Mouse (Mus musculus) CH12.LX (cell line): ENCODE measurements around the gene Slc22a13. TPM values are rescaled to one million over a fixed set of nuclear protein-coding genes. Genes with fewer than 3 reads are reported as not detected.
A peak's percentile ranks its signal among the peaks of the same experiment; 100 is the strongest.

ENCODE experiments used
- DNase-seq: peaks from one replicate; pipeline ENCODE4 v3.0.0-alpha.2; 2013; ENCODE audit errors: extremely low read depth
- H3K27ac ChIP-seq: 2 replicates; pipeline ENCODE4 v1.5.1; 2012; ENCODE audit warnings: low read depth, mild to moderate bottlenecking, control low read depth, moderate library complexity; ENCODE audit not compliant: insufficient read depth
- H3K27me3 ChIP-seq: replicated peaks from 2 replicates; pipeline ENCODE3; 2012; ENCODE audit warnings: inconsistent platforms
- H3K36me3 ChIP-seq, 2 experiments: replicated peaks in 1 of 2; 2 replicates each; pipeline versions ENCODE3 to v1.6.1; 2012; ENCODE audit warnings: inconsistent platforms in 1 of 2, low read length in 1 of 2, mild to moderate bottlenecking in 1 of 2, mixed read lengths in 1 of 2, moderate library complexity in 1 of 2; ENCODE audit not compliant: control insufficient read depth in 1 of 2, insufficient read depth in 1 of 2
- H3K4me1 ChIP-seq, 2 experiments: 2 replicates each; pipeline ENCODE4 v1.6.1; 2012; ENCODE audit warnings: inconsistent platforms in 1 of 2, moderate library complexity in 1 of 2; ENCODE audit not compliant: insufficient read depth in 2 of 2, control insufficient read depth in 1 of 2
- H3K4me2 ChIP-seq: 2 replicates; pipeline ENCODE4 v1.6.1; 2012; ENCODE audit warnings: low read depth, mild to moderate bottlenecking, control low read depth; ENCODE audit not compliant: poor library complexity, insufficient read depth, severe bottlenecking
- H3K4me3 ChIP-seq, 3 experiments: fragments of 150-350 bp in 1 of 3; sonication (generic) in 1 of 3; replicated peaks in 1 of 3; 2 replicates each; pipeline versions ENCODE3 to v1.5.1; 2011 to 2012; ENCODE audit warnings: low read depth in 2 of 3, low read length in 2 of 3, mild to moderate bottlenecking in 2 of 3, moderate library complexity in 2 of 3, control low read depth in 1 of 3, improper control_type of control experiment in 1 of 3, inconsistent platforms in 1 of 3, mixed read lengths in 1 of 3; ENCODE audit not compliant: poor library complexity in 1 of 3
- H3K79me2 ChIP-seq: replicated peaks from 2 replicates; pipeline ENCODE4 v1.6.1; 2012; ENCODE audit warnings: mild to moderate bottlenecking, moderate library complexity; ENCODE audit not compliant: control insufficient read depth, poor library complexity, insufficient read depth, severe bottlenecking; ENCODE audit errors: extremely low read depth
- H3K9ac ChIP-seq: 2 replicates; pipeline ENCODE4 v1.6.1; 2012; ENCODE audit warnings: low read depth, mild to moderate bottlenecking, control low read depth, moderate library complexity; ENCODE audit not compliant: insufficient read depth
- H3K9me3 ChIP-seq: replicated peaks from 2 replicates; pipeline ENCODE3; 2012; ENCODE audit warnings: low read length, inconsistent platforms, mixed read lengths
- BHLHE40 ChIP-seq: IDR thresholded peaks from 2 replicates; pipeline ENCODE4 v1.6.1; 2011; ENCODE audit warnings: mild to moderate bottlenecking, low read depth, low read length, improper control_type of control experiment
- CHD2 ChIP-seq: IDR thresholded peaks from 2 replicates; pipeline ENCODE4 v1.6.1; 2011; ENCODE audit warnings: low read length, improper control_type of control experiment
- CTCF ChIP-seq, 2 experiments: IDR thresholded peaks in 1 of 2; conservative IDR thresholded peaks in 1 of 2; 2 replicates each; pipeline ENCODE4 v1.5.1; 2011 to 2012; ENCODE audit warnings: low read depth in 2 of 2, low read length in 2 of 2, improper control_type of control experiment in 1 of 2, inconsistent platforms in 1 of 2, mild to moderate bottlenecking in 1 of 2, moderate library complexity in 1 of 2
- ELF1 ChIP-seq: IDR thresholded peaks from 2 replicates; pipeline ENCODE4 v1.6.1; 2014; ENCODE audit warnings: low read depth, mild to moderate bottlenecking, inconsistent platforms, low read length, improper control_type of control experiment
- EP300 ChIP-seq: IDR thresholded peaks from 2 replicates; pipeline ENCODE4 v1.6.1; 2011; ENCODE audit warnings: low read length, improper control_type of control experiment
- ETS1 ChIP-seq: conservative IDR thresholded peaks from 2 replicates; pipeline ENCODE4 v1.6.1; 2012; ENCODE audit warnings: low read depth, mild to moderate bottlenecking, inconsistent platforms, low read length, improper control_type of control experiment, moderate library complexity
- HCFC1 ChIP-seq: IDR thresholded peaks from 2 replicates; pipeline ENCODE4 v1.6.1; 2012; ENCODE audit warnings: low read depth, mild to moderate bottlenecking, inconsistent platforms, low read length, improper control_type of control experiment
- KAT2A ChIP-seq: IDR thresholded peaks from 2 replicates; pipeline ENCODE4 v1.6.1; 2012; ENCODE audit warnings: low read length, improper control_type of control experiment, inconsistent platforms; ENCODE audit not compliant: insufficient replicate concordance
- MXI1 ChIP-seq: IDR thresholded peaks from 2 replicates; pipeline ENCODE4 v1.6.1; 2011; ENCODE audit warnings: mild to moderate bottlenecking, low read depth, low read length, improper control_type of control experiment
- NRF1 ChIP-seq: IDR thresholded peaks from 2 replicates; pipeline ENCODE4 v1.6.1; 2014; ENCODE audit warnings: low read depth, mild to moderate bottlenecking, inconsistent platforms, low read length, improper control_type of control experiment, moderate library complexity
- PAX5 ChIP-seq: IDR thresholded peaks from 2 replicates; pipeline ENCODE4 v1.6.1; 2012; ENCODE audit warnings: low read length, inconsistent platforms, mixed read lengths
- RAD21 ChIP-seq: IDR thresholded peaks from 2 replicates; pipeline ENCODE4 v1.6.1; 2011; ENCODE audit warnings: low read depth, mild to moderate bottlenecking, low read length, improper control_type of control experiment, moderate library complexity
- SMC3 ChIP-seq: IDR thresholded peaks from 2 replicates; pipeline ENCODE4 v1.6.1; 2011; ENCODE audit warnings: low read depth, low read length, improper control_type of control experiment
- UBTF ChIP-seq: IDR thresholded peaks from 2 replicates; pipeline ENCODE4 v1.6.1; 2012; ENCODE audit warnings: low read depth, mild to moderate bottlenecking, inconsistent platforms, low read length, improper control_type of control experiment, moderate library complexity
- ZC3H11A ChIP-seq: IDR thresholded peaks from 2 replicates; pipeline ENCODE4 v1.6.1; 2012; ENCODE audit warnings: low read depth, mild to moderate bottlenecking, inconsistent platforms, low read length, improper control_type of control experiment
- ZKSCAN1 ChIP-seq: IDR thresholded peaks from 2 replicates; pipeline ENCODE4 v1.6.1; 2012; ENCODE audit warnings: low read depth, inconsistent platforms, low read length, improper control_type of control experiment, borderline replicate concordance
- dilution Hi-C: fragments of 300-500 bp; cut with MboI; formaldehyde crosslinking; loops from 2 replicates; pipeline ENCODE4 v1.14.3; 2020; ENCODE audit warnings: low sequenced_read_pairs; ENCODE audit not compliant: extremely low pct_unique_long_range_greater_than_20kb, extremely low pct_ligation_motif_present
- in situ Hi-C: fragments of 300-500 bp; cut with MboI; formaldehyde crosslinking; loops from 3 replicates; pipeline ENCODE4 v1.14.3; 2019; ENCODE audit warnings: low sequenced_read_pairs, low pct_ligation_motif_present, low pct_unique_long_range_greater_than_20kb, mixed read lengths
- polyA plus RNA-seq: library from polyadenylated mRNA; unstranded; fragments of >175 nt; gene quantifications from 2 replicates; pipeline ENCODE4 v1.2.1, GENCODE M21; 2012; ENCODE audit warnings: low read depth; ENCODE audit not compliant: insufficient read length
- total RNA-seq, 2 experiments: library from RNA; depleted of rRNA; stranded (reverse); fragments of 300-350 nt in 1 of 2; fragments of >200 nt in 1 of 2; gene quantifications; 2 replicates each; pipeline ENCODE4 v1.2.3; 2012 to 2014

The Slc22a13 gene
- total and polyA plus RNA-seq, 3 experiments = not detected

DNA sequence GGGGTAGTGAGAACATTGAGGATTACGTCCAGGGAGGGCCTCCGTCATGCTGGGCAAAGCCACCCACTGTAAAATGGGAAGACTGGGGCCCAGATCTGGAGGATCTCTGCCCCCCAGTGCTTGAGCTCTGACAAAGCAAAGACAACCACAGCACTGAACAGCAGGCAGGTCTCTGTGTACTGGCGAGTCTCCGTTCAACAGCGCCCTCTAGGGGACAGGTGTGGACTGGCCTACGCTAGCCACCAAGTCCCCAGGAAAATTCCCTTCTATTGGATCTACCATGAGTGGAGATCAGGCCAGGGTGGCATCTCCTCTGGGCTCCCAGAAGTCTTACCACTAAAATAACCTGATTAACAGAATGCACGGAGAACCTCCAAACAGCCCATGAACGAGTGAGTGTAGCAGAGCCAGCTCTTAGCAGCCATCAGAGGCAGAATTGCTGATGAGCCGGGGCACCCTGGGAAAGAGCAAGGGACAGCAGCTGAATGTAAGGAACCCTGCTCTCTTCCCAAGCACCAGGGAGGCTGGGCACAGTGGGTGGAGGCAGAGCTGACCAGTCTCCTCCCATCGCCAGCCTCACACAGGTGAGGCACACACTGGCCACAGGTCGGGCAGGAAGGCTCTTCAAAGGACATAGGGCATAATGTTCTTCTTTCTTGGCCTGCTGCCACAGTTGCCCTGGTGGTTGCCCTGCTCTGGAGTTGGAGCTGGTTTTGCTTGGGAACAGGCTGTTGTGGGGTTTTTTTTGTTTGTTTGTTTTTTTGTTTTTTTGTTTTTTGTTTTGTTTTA is 16.5 kb downstream of the Slc22a13 start:
- in situ Hi-C loops = no loop called here
- Histone ChIP-seq H3K4me2 (no peak overlapping the region), H3K9ac (no peak overlapping the region), H3K27me3 (no peaks in the 10 kb centered on the region), H3K79me2 (no peaks in the 10 kb centered on the region), H3K27ac (no peak overlapping the region), H3K4me1 (peaks cover 0 to 3% of the 10 kb centered on the region in 2 experiments; a peak in 1 of 4 replicates), H3K9me3 (no peaks in the 10 kb centered on the region), H3K4me3 (no peak overlapping the region), H3K36me3 (no peaks in the 10 kb centered on the region)
- TF ChIP-seq SMC3 = peak; percentile 57
- TF ChIP-seq HCFC1 = no peak
- peak; percentile 55 for TF ChIP-seq RAD21
- peak; percentile 76 to 85 for TF ChIP-seq CTCF (conservative IDR thresholded peaks at IDR 0.05 in 1 of 2, IDR thresholded peaks at IDR 0.05 in 1 of 2; ENCODE audit: low read depth in 2 of 2, low read length in 2 of 2)
- dilution Hi-C loops = no loop called here
- peak; percentile 36 for DNase-seq

- H3K27ac ChIP-seq = no peak overlapping the region
- H3K36me3 ChIP-seq = no peaks in the 10 kb centered on the region
- no peaks in the 10 kb centered on the region for H3K4me1 ChIP-seq
- H3K9me3 ChIP-seq = no peaks in the 10 kb centered on the region
- no peak for DNase-seq
- TF ChIP-seq ZC3H11A = no peak
- no peak for TF ChIP-seq BHLHE40
- no peak for TF ChIP-seq KAT2A
- TF ChIP-seq HCFC1 = no peak
- no peak for TF ChIP-seq CTCF (conservative IDR thresholded peaks at IDR 0.05 in 1 of 2, IDR thresholded peaks at IDR 0.05 in 1 of 2; ENCODE audit: low read depth in 2 of 2, low read length in 2 of 2)
- no peak for TF ChIP-seq CHD2
- no peak for TF ChIP-seq ETS1
- TF ChIP-seq NRF1 = no peak
- no peak for TF ChIP-seq EP300
- TF ChIP-seq MXI1 = no peak
- no peak for TF ChIP-seq PAX5
- TF ChIP-seq ZKSCAN1 = no peak
- TF ChIP-seq ELF1 = no peak
- TF ChIP-seq UBTF = no peak
- in situ Hi-C loops (no loop called here), dilution Hi-C loops (no loop called here)
- no peaks in the 10 kb centered on the region for H3K79me2 ChIP-seq
- no peak overlapping the region for H3K4me3 ChIP-seq
- no peak overlapping the region for H3K9ac ChIP-seq
- H3K4me2 ChIP-seq = no peak overlapping the region
- peaks cover 14% of the 10 kb centered on the region for H3K27me3 ChIP-seq
Measured at GRCm38 (mm10) chr9:119181241-119181728, 27.6 kb downstream of the Slc22a13 start.
